Mouse (Mus musculus) kidney, embryonic 15.5 days (tissue): Measurements from ENCODE around the gene Atp8b4. TPM values are rescaled to one million over a fixed set of nuclear protein-coding genes. Genes with fewer than 3 reads are reported as not detected.

Experiments
- ATAC-seq: fragments of 200-750 bp; cut with Nextera tagmentation; replicated peaks from 2 replicates; pipeline ENCODE4 v1.8.0; 2017; ENCODE audit warnings: moderate TSS enrichment; ENCODE audit not compliant: low FRiP score
- H3K27ac ChIP-seq: fragments of 300-500 bp; sonication (generic); 2 replicates; pipeline ENCODE4 v1.5.1; 2015; ENCODE audit warnings: mild to moderate bottlenecking, inconsistent platforms
- H3K27me3 ChIP-seq: fragments of 300-500 bp; sonication (generic); 2 replicates; pipeline ENCODE4 v1.6.1; 2015; ENCODE audit warnings: inconsistent platforms
- H3K36me3 ChIP-seq: fragments of 300-500 bp; sonication (generic); 2 replicates; pipeline ENCODE4 v1.6.1; 2015; ENCODE audit warnings: inconsistent platforms
- H3K4me1 ChIP-seq: fragments of 300-500 bp; sonication (generic); 2 replicates; pipeline ENCODE4 v1.6.1; 2015; ENCODE audit warnings: inconsistent platforms
- H3K4me2 ChIP-seq: fragments of 300-500 bp; sonication (generic); 2 replicates; pipeline ENCODE4 v1.6.1; 2015; ENCODE audit warnings: moderate library complexity, mild to moderate bottlenecking, inconsistent platforms
- H3K4me3 ChIP-seq: fragments of 300-500 bp; sonication (generic); replicated peaks from 2 replicates; pipeline ENCODE4 v1.5.1; 2015; ENCODE audit warnings: mild to moderate bottlenecking, inconsistent platforms
- H3K9ac ChIP-seq: fragments of 300-500 bp; sonication (generic); 2 replicates; pipeline ENCODE4 v1.6.1; 2015; ENCODE audit warnings: mild to moderate bottlenecking, inconsistent platforms
- H3K9me3 ChIP-seq: fragments of 300-500 bp; sonication (generic); replicated peaks from 2 replicates; pipeline ENCODE4 v1.6.1; 2016; ENCODE audit warnings: inconsistent platforms
- WGBS: fragments of 180-500 bp; shearing (Covaris S2); methylation state at CpG from one replicate; pipeline ENCODE4 v1.1.7; 2015; ENCODE audit warnings: mixed read lengths; 5-methylcytosine and 5-hydroxymethylcytosine counted together
- polyA plus RNA-seq: library from polyadenylated mRNA; unstranded; fragments of >200 nt; fragmentation: Nextera tagmentation; extraction: Ambion mirVana; gene quantifications from 2 replicates; pipeline ENCODE4 v1.2.1, GENCODE M21; 2015

Atp8b4 gene
- polyA plus RNA-seq, 1 experiment from 2014 or later, result 0.18 TPM

GRCm38 (mm10) chr2:126371634-126372033 is 128.8 kb downstream of the Atp8b4 start:
- Histone ChIP-seq H3K9me3 (no peaks in the 10 kb centered on the region), H3K9ac (no peak overlapping the region), H3K27ac (no peak overlapping the region), H3K4me1 (no peaks in the 10 kb centered on the region), H3K4me2 (no peak overlapping the region), H3K27me3 (no peaks in the 10 kb centered on the region), H3K36me3 (no peaks in the 10 kb centered on the region), H3K4me3 (no peak overlapping the region)
- WGBS, result 81% methylated on average over 8 of the region's 8 CpGs
- ATAC-seq, result no peak

- Histone ChIP-seq H3K4me3 (no peak overlapping the region), H3K9me3 (no peaks in the 10 kb centered on the region), H3K27me3 (no peaks in the 10 kb centered on the region), H3K36me3 (no peaks in the 10 kb centered on the region), H3K4me2 (no peak overlapping the region), H3K27ac (no peak overlapping the region), H3K4me1 (no peaks in the 10 kb centered on the region), H3K9ac (no peak overlapping the region)
- 51% methylated on average over 4 of the region's 4 CpGs for WGBS
- ATAC-seq, result no peak
Measured at GRCm38 (mm10) chr2:126369815-126370214, 130.7 kb downstream of the Atp8b4 start.

- Histone ChIP-seq H3K9ac (no peak overlapping the region), H3K4me1 (peaks cover 7% of the 10 kb centered on the region), H3K27ac (peak overlapping the region; percentile 28; the same call in 1 of the 2 replicates), H3K4me2 (no peak overlapping the region), H3K4me3 (no peak overlapping the region), H3K27me3 (no peaks in the 10 kb centered on the region), H3K36me3 (no peaks in the 10 kb centered on the region), H3K9me3 (no peaks in the 10 kb centered on the region)
- peak; percentile 88 for ATAC-seq
- WGBS, result 70% methylated on average over 14 of the region's 14 CpGs
Measured at GRCm38 (mm10) chr2:126363745-126364725, 136.4 kb downstream of the Atp8b4 start.

- H3K4me2 ChIP-seq, result 0 out of 2 replicates have a peak overlapping the region, but pooled peaks have one; percentile 14
- no peaks in the 10 kb centered on the region for H3K36me3 ChIP-seq
- H3K9me3 ChIP-seq, result no peaks in the 10 kb centered on the region
- H3K4me1 ChIP-seq, result peaks cover 7% of the 10 kb centered on the region
- H3K27me3 ChIP-seq, result no peaks in the 10 kb centered on the region
- peak; percentile 49; the same call in 1 of the 2 replicates for ATAC-seq
- H3K4me3 ChIP-seq, result no peak overlapping the region
- H3K9ac ChIP-seq, result no peak overlapping the region
- 36% methylated on average over 7 of the region's 7 CpGs for WGBS
- H3K27ac ChIP-seq, result peak overlapping the region; percentile 28; the same call in 1 of the 2 replicates
Measured at GRCm38 (mm10) chr2:126363050-126363744, 137.3 kb downstream of the Atp8b4 start.

GRCm38 (mm10) chr2:126361131-126361810 is 139.2 kb downstream of the Atp8b4 start:
- 71% methylated on average over 21 of the region's 21 CpGs for WGBS
- no peaks in the 10 kb centered on the region for H3K9me3 ChIP-seq
- no peak overlapping the region for H3K4me2 ChIP-seq
- no peak for ATAC-seq
- H3K27me3 ChIP-seq, result no peaks in the 10 kb centered on the region
- peaks cover 7% of the 10 kb centered on the region for H3K4me1 ChIP-seq
- no peak overlapping the region for H3K9ac ChIP-seq
- H3K27ac ChIP-seq, result 0 out of 2 replicates have a peak overlapping the region, but pooled peaks have one; percentile 41
- H3K4me3 ChIP-seq, result no peak overlapping the region
- H3K36me3 ChIP-seq, result no peaks in the 10 kb centered on the region

- Histone ChIP-seq H3K27ac (0 out of 2 replicates have a peak overlapping the region, but pooled peaks have one; percentile 41), H3K9me3 (no peaks in the 10 kb centered on the region), H3K36me3 (no peaks in the 10 kb centered on the region), H3K4me1 (peaks cover 7% of the 10 kb centered on the region), H3K9ac (no peak overlapping the region), H3K4me3 (no peak overlapping the region), H3K4me2 (no peak overlapping the region), H3K27me3 (no peaks in the 10 kb centered on the region)
- no peak for ATAC-seq
- WGBS, result 61% methylated on average over 6 of the region's 6 CpGs
Measured at GRCm38 (mm10) chr2:126360688-126361087, 139.8 kb downstream of the Atp8b4 start.

GRCm38 (mm10) chr2:126359965-126360364 is 140.5 kb downstream of the Atp8b4 start:
- no peak overlapping the region for H3K4me2 ChIP-seq
- H3K36me3 ChIP-seq, result no peaks in the 10 kb centered on the region
- ATAC-seq, result no peak
- H3K27ac ChIP-seq, result no peak overlapping the region
- no peak overlapping the region for H3K9ac ChIP-seq
- H3K9me3 ChIP-seq, result no peaks in the 10 kb centered on the region
- WGBS, result 78% methylated on average over 3 of the region's 3 CpGs
- H3K4me1 ChIP-seq, result peaks cover 7% of the 10 kb centered on the region
- H3K4me3 ChIP-seq, result no peak overlapping the region
- H3K27me3 ChIP-seq, result no peaks in the 10 kb centered on the region

GRCm38 (mm10) chr2:126359278-126359677 is 141.2 kb downstream of the Atp8b4 start:
- Histone ChIP-seq H3K4me3 (no peak overlapping the region), H3K4me1 (peaks cover 7% of the 10 kb centered on the region), H3K4me2 (no peak overlapping the region), H3K27ac (no peak overlapping the region), H3K27me3 (no peaks in the 10 kb centered on the region), H3K9ac (no peak overlapping the region), H3K36me3 (no peaks in the 10 kb centered on the region), H3K9me3 (no peaks in the 10 kb centered on the region)
- WGBS, result 90% methylated on average over 1 of the region's 1 CpGs
- no peak for ATAC-seq

GRCm38 (mm10) chr2:126358741-126359140 is 141.7 kb downstream of the Atp8b4 start:
- H3K9ac ChIP-seq, result no peak overlapping the region
- WGBS, result 90% methylated on average over 5 of the region's 5 CpGs
- no peaks in the 10 kb centered on the region for H3K27me3 ChIP-seq
- H3K27ac ChIP-seq, result no peak overlapping the region
- H3K4me3 ChIP-seq, result no peak overlapping the region
- peaks cover 5% of the 10 kb centered on the region for H3K4me1 ChIP-seq
- no peaks in the 10 kb centered on the region for H3K9me3 ChIP-seq
- no peaks in the 10 kb centered on the region for H3K36me3 ChIP-seq
- no peak overlapping the region for H3K4me2 ChIP-seq
- no peak for ATAC-seq

- no peak overlapping the region for H3K4me2 ChIP-seq
- no peaks in the 10 kb centered on the region for H3K27me3 ChIP-seq
- WGBS, result 94% methylated on average over 2 of the region's 2 CpGs
- H3K9ac ChIP-seq, result no peak overlapping the region
- no peak for ATAC-seq
- no peak overlapping the region for H3K27ac ChIP-seq
- H3K4me3 ChIP-seq, result no peak overlapping the region
- no peaks in the 10 kb centered on the region for H3K36me3 ChIP-seq
- H3K4me1 ChIP-seq, result no peaks in the 10 kb centered on the region
- H3K9me3 ChIP-seq, result no peaks in the 10 kb centered on the region
Measured at GRCm38 (mm10) chr2:126355259-126355658, 145.2 kb downstream of the Atp8b4 start.

- Histone ChIP-seq H3K9ac (no peak overlapping the region), H3K9me3 (no peaks in the 10 kb centered on the region), H3K4me2 (no peak overlapping the region), H3K4me1 (no peaks in the 10 kb centered on the region), H3K36me3 (no peaks in the 10 kb centered on the region), H3K4me3 (no peak overlapping the region), H3K27ac (no peak overlapping the region), H3K27me3 (no peaks in the 10 kb centered on the region)
- ATAC-seq, result no peak
- WGBS, result 38% methylated on average over 1 of the region's 1 CpGs
Measured at GRCm38 (mm10) chr2:126351811-126352210, 148.7 kb downstream of the Atp8b4 start.
